Mouse (Mus musculus): Measurements from ENCODE around the gene Spocd1.

- TF ChIP-seq CTCF (conservative IDR thresholded peaks at IDR 0.05 in 1 of 2, IDR thresholded peaks at IDR 0.05 in 1 of 2; ENCODE audit: low read depth in 2 of 2, low read length in 2 of 2) (no peak), MAZ (IDR thresholded peaks at IDR 0.05; ENCODE audit: low read depth, low read length) (no peak), POLR2AphosphoS2 (IDR thresholded peaks at IDR 0.05; ENCODE audit: low read depth, low read length) (no peak), MAX (IDR thresholded peaks at IDR 0.05; ENCODE audit: low read length) (no peak), USF2 (conservative IDR thresholded peaks at IDR 0.05; ENCODE audit: low read depth, low read length) (no peak), JUN (IDR thresholded peaks at IDR 0.05; ENCODE audit: insufficient read depth, low read depth, low read length) (no peak), POLR2A (IDR thresholded peaks at IDR 0.05; ENCODE audit: low read depth, low read length) (no peak), TBP (conservative IDR thresholded peaks at IDR 0.05; ENCODE audit: low read depth, low read length) (no peak), NELFE (IDR thresholded peaks at IDR 0.05; ENCODE audit: low read depth, low read length) (no peak), KAT2A (IDR thresholded peaks at IDR 0.05; ENCODE audit: insufficient replicate concordance, low read length) (no peak), CHD1 (IDR thresholded peaks at IDR 0.05; ENCODE audit: low read depth, low read length) (no peak), ZNF384 (IDR thresholded peaks at IDR 0.05; ENCODE audit: low read depth, low read length) (no peak)
These were observed 25.5 kb upstream of the Spocd1 start for GRCm38 (mm10) chr4:129903577-129903976.

Data from CH12.LX (cell line).